Mouse (Mus musculus): Measurements from ENCODE around the gene Acvrl1.

GRCm38 (mm10) chr15:101191459-101192259 lies 63.3 kb downstream of the Acvrl1 start:
- TF ChIP-seq CTCF (IDR thresholded peaks at IDR 0.05; ENCODE audit: low read depth): no peak
- no peak for TF ChIP-seq EP300 (IDR thresholded peaks at IDR 0.05; ENCODE audit: low read depth)
